Mouse (Mus musculus): ENCODE data around the gene Rara.

Rara gene

GRCm38 (mm10) chr11:98997659-98998058, 70.0 kb downstream of the Rara start:
- DNase-seq (ENCODE audit: low spot score), result no peak

- no peak for DNase-seq (ENCODE audit: low spot score)
These were observed 71.2 kb downstream of the Rara start for GRCm38 (mm10) chr11:98998776-98999175.

- DNase-seq (ENCODE audit: low spot score), result no peak
These were observed 71.6 kb downstream of the Rara start for GRCm38 (mm10) chr11:98999243-98999642.

- no peak for DNase-seq (ENCODE audit: low spot score)
These were observed 79.2 kb downstream of the Rara start for GRCm38 (mm10) chr11:99006788-99007187.

- DNase-seq (ENCODE audit: low spot score), result no peak
These were observed 82.5 kb downstream of the Rara start for GRCm38 (mm10) chr11:99010124-99010523.

- no peak for DNase-seq (ENCODE audit: low spot score)
These were observed 83.1 kb downstream of the Rara start for GRCm38 (mm10) chr11:99010706-99011105.

GRCm38 (mm10) chr11:99013856-99014255, 86.2 kb downstream of the Rara start:
- no peak for DNase-seq (ENCODE audit: low spot score)

GRCm38 (mm10) chr11:99019844-99020243, 92.2 kb downstream of the Rara start:
- no peak for DNase-seq (ENCODE audit: low spot score)

GRCm38 (mm10) chr11:99022384-99022933, 94.8 kb downstream of the Rara start:
- DNase-seq (ENCODE audit: low spot score), result no peak

- no peak for DNase-seq (ENCODE audit: low spot score)
These were observed 95.5 kb downstream of the Rara start for GRCm38 (mm10) chr11:99023094-99023493.

- DNase-seq (ENCODE audit: low spot score), result peak; percentile 98
These were observed 96.2 kb downstream of the Rara start, which contains the start of gene Top2a for GRCm38 (mm10) chr11:99023500-99024467. Top2a (minus strand) TSS chr11:99024189.
